ENCODE assay signal across 11 mouse cellular contexts in the genomic region with DNA sequence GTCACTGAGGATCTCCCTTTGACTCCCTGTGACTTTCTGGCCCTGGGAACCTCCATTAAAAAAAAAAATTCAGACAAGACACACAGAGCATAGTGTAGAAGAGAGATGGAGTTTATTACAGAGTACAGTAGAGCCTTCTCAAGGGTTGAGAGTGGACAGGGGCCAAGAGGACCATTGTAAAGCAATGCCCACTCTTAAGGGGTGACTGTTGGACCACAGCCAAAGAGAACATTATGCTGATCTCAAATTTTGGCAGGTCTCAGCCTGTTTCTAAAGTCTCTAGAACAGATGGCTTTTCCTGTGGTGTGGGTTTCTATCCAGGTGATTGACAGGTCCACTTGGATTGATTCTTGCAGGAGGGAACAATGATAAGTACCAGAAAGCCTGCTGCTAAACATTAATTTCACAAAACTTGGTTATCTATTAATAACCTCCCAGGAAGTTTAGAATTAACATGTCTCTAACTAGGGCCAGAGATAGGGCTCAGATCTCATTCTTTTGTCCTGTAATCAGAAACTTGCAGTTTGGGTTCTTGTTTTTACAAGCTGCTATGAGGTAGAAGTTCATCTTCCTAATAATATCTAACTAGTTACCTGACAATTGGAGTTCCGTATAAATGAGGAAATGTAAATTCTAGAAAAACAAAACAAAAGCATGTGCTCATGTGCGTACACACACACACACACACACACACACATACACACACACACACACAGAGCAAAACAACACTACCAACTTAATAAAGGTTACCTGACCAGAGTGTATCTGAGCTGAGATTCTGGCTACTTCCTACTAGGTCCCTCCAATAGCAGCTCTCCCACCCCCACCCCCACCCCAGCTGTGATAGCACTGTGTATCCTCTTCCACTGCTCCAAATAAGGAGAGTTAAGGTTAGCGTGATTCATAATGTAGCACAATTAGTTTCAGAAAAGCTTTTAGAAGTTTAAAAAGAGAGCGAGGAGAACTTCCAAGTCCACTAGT. TPM values are rescaled to one million over a fixed set of nuclear protein-coding genes. Genes with fewer than 3 reads are reported as not detected.
DNase-seq lines count a peak whose midpoint lies in the region; ATAC-seq and TF ChIP-seq lines count a peak whose summit lies in the region.
"Had no signal": no experiment of that assay in that cellular context is flagged by ENCODE, and none has a peak within 500 bp of the region (broad histone marks: within the 10 kb centered on the region; RNA-seq: fewer than 3 reads in every experiment).

No protein-coding gene starts in this region.

- H3K36me3 ChIP-seq in forebrain, embryonic 16.5 days (ENCODE audit: control insufficient read depth, insufficient read depth) = no peaks in the 10 kb centered on the region
- no peaks in the 10 kb centered on the region for H3K36me3 ChIP-seq in midbrain, embryonic 13.5 days
- H3K36me3 ChIP-seq: limb, embryonic 13.5 days had no signal

- H3K27ac ChIP-seq in gastrocnemius, adult 2 months = no peak overlapping the region
- peak overlapping the region; percentile 6; the same call in 1 of the 2 replicates for H3K27ac ChIP-seq in forebrain, embryonic 16.5 days (ENCODE audit: low read length)
- H3K27ac ChIP-seq in midbrain, embryonic 13.5 days = no peak overlapping the region
- H3K27ac ChIP-seq: limb, embryonic 13.5 days had no signal

- H3K4me1 ChIP-seq in forebrain, embryonic 16.5 days (replicated peaks; ENCODE audit: control insufficient read depth, insufficient read depth, low read length) = peaks cover 21% of the 10 kb centered on the region
- peaks cover 15% of the 10 kb centered on the region for H3K4me1 ChIP-seq in midbrain, embryonic 13.5 days (replicated peaks)

- H3K9ac ChIP-seq in forebrain, embryonic 16.5 days (replicated peaks; ENCODE audit: low read depth, low read length) = no peak overlapping the region
- H3K9ac ChIP-seq in midbrain, embryonic 13.5 days (replicated peaks) = no peak overlapping the region
- H3K9ac ChIP-seq: limb, embryonic 13.5 days had no signal

- intact Hi-C loops in gastrocnemius, adult 2 months (cut with DNase I) = loop anchor here (10.0 kb wide), 1 partner anchor 1618 kb away; the partner anchor contains the start of genes 4931422A03Rik and Fbxo3
- intact Hi-C loops in gastrocnemius, postnatal 14 days (cut with DNase I; ENCODE audit: low total_unique reads) = no loop called here

- no peaks in the 10 kb centered on the region for H3K9me3 ChIP-seq in forebrain, embryonic 16.5 days (ENCODE audit: control insufficient read depth, low read length)
- no peaks in the 10 kb centered on the region for H3K9me3 ChIP-seq in midbrain, embryonic 13.5 days
- H3K9me3 ChIP-seq: limb, embryonic 13.5 days had no signal

- peak overlapping the region; percentile 40 for H3K4me2 ChIP-seq in forebrain, embryonic 16.5 days (ENCODE audit: low read length)
- H3K4me2 ChIP-seq in midbrain, embryonic 13.5 days (replicated peaks) = peak overlapping the region; percentile 31; the same call in 1 of the 2 replicates

- 66% methylated on average over 4 of the region's 4 CpGs for WGBS in forebrain, embryonic 16.5 days
- WGBS in midbrain, embryonic 13.5 days = 86% methylated on average over 4 of the region's 4 CpGs

- no peak for DNase-seq in gastrocnemius, adult 2 months
- DNase-seq in gastrocnemius, postnatal 14 days = no peak
- DNase-seq in layer of hippocampus, adult 9-11 months = peak; percentile 8
- DNase-seq in layer of hippocampus, adult 8-10 months (ENCODE audit: low spot score in 2 of 2) = no peak
- no peak for DNase-seq in thymus, postnatal 4 days
- no peak for DNase-seq in spleen, adult 18-20 months
- DNase-seq: heart, postnatal 4 days; thymus, adult 18-20 months had no signal

- H3K4me3 ChIP-seq in gastrocnemius, adult 2 months = peak overlapping the region; percentile 36
- H3K4me3 ChIP-seq in forebrain, embryonic 16.5 days (replicated peaks; ENCODE audit: low read length) = no peak overlapping the region
- no peak overlapping the region for H3K4me3 ChIP-seq in midbrain, embryonic 13.5 days (replicated peaks)
- H3K4me3 ChIP-seq: limb, embryonic 13.5 days had no signal

- ATAC-seq in forebrain, embryonic 16.5 days = peak; percentile 89
- peak; percentile 53 for ATAC-seq in midbrain, embryonic 13.5 days

- H3K27me3 ChIP-seq in forebrain, embryonic 16.5 days (replicated peaks; ENCODE audit: control insufficient read depth, insufficient read depth, low read length) = no peaks in the 10 kb centered on the region
- H3K27me3 ChIP-seq in midbrain, embryonic 13.5 days = peaks cover 7% of the 10 kb centered on the region; the same call in 1 of the 2 replicates
- H3K27me3 ChIP-seq: limb, embryonic 13.5 days had no signal

- no peak for TF ChIP-seq CTCF in gastrocnemius, adult 2 months (IDR thresholded peaks at IDR 0.05)

RNA-seq across cellular contexts. Expression of gene Trim44, which starts 1.0 kb away (rescaled TPM):
- 10 to 100 TPM; 15.9 to 17.1 TPM for total RNA-seq in gastrocnemius, adult 2 months (2021)
- total RNA-seq in gastrocnemius, postnatal 14 days (2021) = 10 to 100 TPM; 15.7 to 19.8 TPM
- 100 to 1,000 TPM; 163 to 178 (median 170) TPM for total RNA-seq in layer of hippocampus, adult 8-10 months (2022)
- 43.7 and 48.2 TPM in 2 replicates for polyA plus RNA-seq in forebrain, embryonic 16.5 days (2015; fragmentation: Nextera tagmentation; extraction: Ambion mirVana)
- polyA plus RNA-seq in midbrain, embryonic 13.5 days (2015; fragmentation: Nextera tagmentation; extraction: Ambion mirVana) = 45.6 and 49.7 TPM in 2 replicates

RNA-seq across cellular contexts. Expression of gene Fjx1, which starts 45.7 kb away (rescaled TPM):
- total RNA-seq in gastrocnemius, adult 2 months (2021) = under 1 TPM; 0.36 to 0.53 TPM
- 1 to 10 TPM; 1.4 to 2.3 TPM for total RNA-seq in gastrocnemius, postnatal 14 days (2021)
- 10 to 100 TPM; 45.0 to 47.7 (median 46.3) TPM for total RNA-seq in layer of hippocampus, adult 8-10 months (2022)
- polyA plus RNA-seq in forebrain, embryonic 16.5 days (2015; fragmentation: Nextera tagmentation; extraction: Ambion mirVana) = 26.5 and 29.9 TPM in 2 replicates
- 25.2 and 36.7 TPM in 2 replicates for polyA plus RNA-seq in midbrain, embryonic 13.5 days (2015; fragmentation: Nextera tagmentation; extraction: Ambion mirVana)

Comparison
In these comparisons a context has a peak if more than half of its experiments do, and no peak if none do; other contexts are left out.
1. RNA of gene Trim44, which starts 1.0 kb away (total RNA-seq): 163 to 178 TPM in layer of hippocampus, adult 8-10 months; 15.7 to 19.8 TPM in gastrocnemius, postnatal 14 days and 15.9 to 17.1 TPM in gastrocnemius, adult 2 months; every median in the first group is over 4 times any median in the second.
2. RNA of gene Fjx1, which starts 45.7 kb away (total RNA-seq): 45.0 to 47.7 TPM in layer of hippocampus, adult 8-10 months; 1.4 to 2.3 TPM in gastrocnemius, postnatal 14 days and 0.36 to 0.53 TPM in gastrocnemius, adult 2 months; every median in the first group is over 10 times any median in the second.